Mouse (Mus musculus): Measurements from ENCODE around the gene Mrpl39. TPM values are rescaled to one million over a fixed set of nuclear protein-coding genes. Genes with fewer than 3 reads are reported as not detected.

Mrpl39 gene
- total RNA-seq (2021), result 10 to 100 TPM; 18.9 to 21.3 TPM
- long read RNA-seq, transcript Mrpl39-201 (10 exons, 2,294 nt), result major isoform, 72 of 91 reads
- long read RNA-seq, partial matches to known transcripts, result 15 of 91 reads
- long read RNA-seq, other reads (novel, unspliced or antisense), result 4 of 91 reads

GRCm38 (mm10) chr16:84735166-84736105 lies at the start of gene Mrpl39:
TSS of gene Mrpl39 (minus strand) at chr16:84735742.
- DNase-seq (ENCODE audit: low spot score in 2 of 2), result peak; percentile 99 to 100

DNA sequence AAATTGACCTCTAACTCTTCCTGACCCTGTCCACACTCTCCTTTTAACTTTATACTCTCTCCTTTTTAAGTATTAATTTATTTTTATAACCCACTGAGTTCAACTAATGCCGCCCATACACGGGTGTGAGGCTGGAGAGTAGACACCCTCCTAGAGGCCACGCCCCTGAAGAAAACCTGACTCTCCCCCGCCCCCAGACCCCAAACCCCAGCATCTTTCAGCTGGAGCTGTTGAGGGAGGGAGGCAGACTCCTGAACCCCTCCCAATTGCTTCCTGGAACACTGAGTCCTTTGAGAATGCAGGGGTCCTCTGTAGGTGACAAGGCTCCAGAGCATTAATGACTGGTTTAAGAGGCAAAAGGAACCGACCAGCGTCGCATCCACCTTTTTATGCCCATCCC lies 49.4 kb upstream of the Mrpl39 start:
- DNase-seq (ENCODE audit: low spot score in 2 of 2), result no peak

- DNase-seq (ENCODE audit: low spot score in 2 of 2), result no peak
Observed at GRCm38 (mm10) chr16:84783279-84783678, 47.7 kb upstream of the Mrpl39 start.

DNA sequence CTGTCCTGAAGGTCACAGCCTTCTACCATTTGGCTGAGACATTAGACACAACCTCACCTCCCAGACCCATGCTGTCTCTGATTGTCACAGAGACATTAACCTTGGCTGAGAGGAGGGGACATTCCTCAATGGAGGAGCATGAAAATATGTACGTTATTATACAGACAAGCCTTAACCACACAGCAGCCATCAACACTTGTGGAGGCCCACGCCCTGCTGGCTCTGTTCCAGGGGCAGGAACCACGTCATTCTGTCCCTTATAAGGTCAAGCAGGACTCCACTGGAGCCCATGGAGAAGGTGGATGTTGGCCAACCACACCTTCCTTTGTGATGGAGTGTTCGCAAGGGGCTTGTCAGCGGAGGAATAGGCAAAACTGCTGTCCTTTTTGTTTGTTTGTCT lies 44.2 kb upstream of the Mrpl39 start:
- no peak for DNase-seq (ENCODE audit: low spot score in 2 of 2)

DNA sequence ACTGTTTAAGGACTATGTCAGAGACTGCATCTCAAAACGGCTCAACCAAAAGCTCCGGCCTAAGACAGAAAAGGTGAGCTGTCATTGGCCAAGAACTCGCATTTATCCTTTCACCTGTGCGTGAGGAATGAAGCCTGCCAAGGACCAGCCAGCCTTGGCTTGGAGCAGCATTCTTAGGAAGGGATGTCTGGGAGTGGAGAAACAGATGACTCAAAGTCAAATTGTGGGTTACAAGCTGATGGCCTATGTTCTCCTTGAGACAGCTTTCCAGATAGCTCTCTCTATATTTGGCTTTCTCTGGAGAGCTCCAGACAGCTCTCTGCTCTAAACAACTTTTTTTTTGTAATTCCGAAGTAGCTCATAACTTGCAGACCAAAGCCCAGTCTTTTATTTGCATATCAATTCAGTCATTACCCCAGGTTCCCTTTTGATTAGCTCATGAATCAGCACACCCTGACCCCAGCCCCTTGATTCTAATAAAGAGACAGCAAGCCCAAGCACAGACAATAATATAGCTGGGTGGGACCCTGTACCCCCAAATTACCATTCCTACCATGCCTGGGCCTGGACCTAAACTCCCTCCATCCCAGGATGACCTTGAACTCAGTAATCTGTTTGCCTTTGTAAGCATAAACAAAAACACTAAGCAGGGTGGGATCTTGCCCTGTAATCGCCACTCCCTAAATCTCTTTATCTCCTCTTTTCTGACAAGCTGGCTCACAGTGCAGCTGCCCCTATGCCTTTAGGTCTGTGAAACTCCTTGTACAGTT lies 43.5 kb upstream of the Mrpl39 start:
- DNase-seq (ENCODE audit: low spot score in 2 of 2), result no peak

DNA sequence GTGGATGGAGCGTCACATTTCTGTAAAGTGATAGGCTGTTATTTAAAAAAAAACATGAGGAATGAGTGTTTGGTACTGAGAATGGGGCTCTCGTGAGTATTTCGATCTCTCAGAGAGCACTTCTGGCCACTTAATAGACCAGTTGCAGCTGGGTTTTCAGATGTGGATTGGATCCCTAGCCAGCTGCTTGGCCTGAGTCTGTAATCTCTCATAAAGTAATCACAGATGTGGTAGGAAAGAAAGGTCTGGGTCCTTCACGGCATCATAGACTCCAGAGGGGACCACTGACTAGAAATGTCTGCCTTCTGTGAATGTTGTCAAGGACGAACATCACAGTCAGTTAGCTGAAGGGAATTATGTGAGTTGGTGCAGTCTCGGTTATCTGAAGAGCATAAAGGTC lies 42.9 kb upstream of the Mrpl39 start:
- DNase-seq (ENCODE audit: low spot score in 2 of 2), result no peak

DNA sequence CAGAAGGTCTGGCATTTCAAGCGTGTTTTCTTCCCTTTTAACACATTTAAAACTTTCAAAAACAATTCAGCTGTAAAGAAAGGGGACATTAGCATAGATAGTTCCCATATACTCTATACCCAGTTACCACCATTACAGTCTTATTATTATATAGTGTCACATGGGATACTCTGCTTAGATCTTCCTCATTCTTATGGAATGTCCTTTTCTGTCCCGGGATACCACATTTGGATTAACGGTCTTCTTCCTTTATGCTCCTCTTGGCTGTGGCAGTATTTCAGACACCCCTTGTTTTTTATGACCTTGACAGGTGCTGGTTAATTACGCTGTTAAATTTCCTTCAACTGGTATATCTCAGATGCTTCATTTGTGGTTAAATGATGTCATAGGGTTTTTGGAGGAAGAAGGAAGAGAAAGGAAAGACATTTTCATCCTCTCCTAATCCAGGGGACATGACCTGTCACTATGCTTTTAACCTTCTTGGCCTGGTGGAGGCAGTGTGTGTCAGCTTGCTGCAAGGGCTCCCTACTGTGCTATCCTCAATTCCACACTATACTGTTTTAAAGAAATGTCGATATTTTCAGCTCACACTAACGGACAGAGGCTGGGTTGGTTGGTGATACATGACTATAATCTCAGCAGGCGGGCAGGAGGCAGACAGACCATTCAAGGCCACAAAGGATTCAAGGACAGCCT lies 40.7 kb upstream of the Mrpl39 start:
- DNase-seq (ENCODE audit: low spot score in 2 of 2), result no peak

GRCm38 (mm10) chr16:84775356-84775755 lies 39.8 kb upstream of the Mrpl39 start:
- DNase-seq (ENCODE audit: low spot score in 2 of 2), result no peak

GRCm38 (mm10) chr16:84774761-84775231 lies 39.3 kb upstream of the Mrpl39 start:
- peak; percentile 60 to 70 for DNase-seq (ENCODE audit: low spot score in 2 of 2)

GRCm38 (mm10) chr16:84774003-84774703 lies 38.6 kb upstream of the Mrpl39 start, which contains the start of gene Jam2:
TSS of gene Jam2 (plus strand) at chr16:84774123.
- peak; percentile 65 to 71 for DNase-seq (ENCODE audit: low spot score in 2 of 2)

- no peak for DNase-seq (ENCODE audit: low spot score in 2 of 2)
Observed at GRCm38 (mm10) chr16:84773268-84773861, 37.8 kb upstream of the Mrpl39 start.

GRCm38 (mm10) chr16:84772496-84773267 lies 37.1 kb upstream of the Mrpl39 start:
- peak in 1 of 2 experiments; percentile 27 for DNase-seq (ENCODE audit: low spot score in 2 of 2)

- DNase-seq (ENCODE audit: low spot score in 2 of 2), result no peak
Observed at GRCm38 (mm10) chr16:84771461-84771860, 35.9 kb upstream of the Mrpl39 start.

DNA sequence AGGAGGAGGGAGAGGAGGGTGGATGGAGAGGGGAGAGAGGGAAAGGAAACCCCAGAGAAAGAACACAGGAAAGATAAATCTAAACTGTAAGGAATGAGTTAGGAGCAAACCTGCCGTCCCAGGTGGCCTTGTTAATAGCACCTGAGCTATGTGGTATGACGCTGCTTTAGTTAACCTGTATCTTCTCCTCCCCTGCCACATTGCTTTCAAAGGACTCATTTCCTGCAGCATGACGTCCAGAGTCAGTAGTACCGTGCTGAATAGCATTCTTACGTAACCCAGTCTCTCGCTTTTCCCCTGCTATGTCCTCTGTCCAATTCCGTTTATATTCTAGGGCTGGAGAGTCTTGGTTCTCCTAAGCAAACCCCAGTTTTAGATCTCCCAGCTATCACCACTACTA lies 35.3 kb upstream of the Mrpl39 start:
- DNase-seq (ENCODE audit: low spot score in 2 of 2), result no peak

DNA sequence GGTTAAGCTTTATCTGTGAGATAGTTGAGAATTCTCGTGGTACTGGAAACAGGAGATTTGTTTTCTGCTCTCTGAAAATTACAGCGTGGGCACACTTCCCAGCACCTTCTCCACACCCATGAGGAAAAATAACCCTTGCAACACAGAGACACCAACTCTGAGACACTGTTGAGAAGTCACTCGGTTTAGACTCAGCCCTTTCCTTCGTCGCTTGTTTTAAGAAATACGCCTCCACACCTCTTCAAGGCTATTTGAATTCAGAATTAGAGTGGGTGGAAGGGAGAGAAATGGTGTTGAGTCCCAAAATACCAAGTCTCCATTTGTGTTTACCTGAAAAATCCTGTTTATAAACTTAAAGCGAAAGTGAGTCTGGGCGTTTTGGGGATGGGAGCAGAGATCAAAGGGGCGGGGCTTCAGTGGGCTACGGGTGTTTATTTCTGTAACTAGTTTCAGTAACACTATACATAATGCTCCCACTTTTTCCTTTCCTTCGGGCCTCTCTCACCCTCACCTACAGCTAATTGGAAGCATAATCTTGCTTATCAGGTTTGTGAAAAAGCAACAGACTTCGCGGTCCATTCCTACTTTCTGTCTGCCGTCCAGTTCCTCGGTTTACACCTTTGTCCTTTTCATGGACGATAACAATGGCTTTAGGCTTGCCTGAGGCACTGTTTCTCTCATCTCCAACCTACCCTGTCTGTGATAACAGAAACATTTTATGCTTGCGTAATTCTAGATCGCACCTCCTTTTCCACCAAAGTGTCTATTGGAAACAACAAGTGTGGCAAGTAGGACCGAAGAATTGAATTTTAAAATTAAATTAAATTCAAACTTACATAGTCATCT lies 34.3 kb upstream of the Mrpl39 start:
- DNase-seq (ENCODE audit: low spot score in 2 of 2), result no peak

DNA sequence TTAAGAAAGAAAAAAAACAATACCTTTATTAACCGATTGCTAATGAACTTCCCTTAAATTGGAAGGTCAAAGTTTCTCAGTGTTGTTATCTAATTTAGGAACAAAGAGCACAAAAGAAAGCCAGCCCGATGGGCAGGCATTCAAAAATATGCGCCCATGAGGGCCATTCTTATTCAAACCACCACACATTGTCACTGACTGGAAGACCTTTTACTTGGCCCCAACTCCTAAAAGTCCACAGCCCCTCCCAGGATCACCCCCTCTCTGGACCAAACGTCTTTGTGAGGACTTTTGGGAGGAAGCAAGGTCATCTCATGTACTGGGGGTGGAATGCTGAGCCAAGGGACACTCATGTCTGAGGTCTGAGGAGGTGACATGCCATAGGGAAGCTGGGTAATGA lies 33.6 kb upstream of the Mrpl39 start:
- DNase-seq (ENCODE audit: low spot score in 2 of 2), result no peak

GRCm38 (mm10) chr16:84767956-84768355 lies 32.4 kb upstream of the Mrpl39 start:
- no peak for DNase-seq (ENCODE audit: low spot score in 2 of 2)

DNA sequence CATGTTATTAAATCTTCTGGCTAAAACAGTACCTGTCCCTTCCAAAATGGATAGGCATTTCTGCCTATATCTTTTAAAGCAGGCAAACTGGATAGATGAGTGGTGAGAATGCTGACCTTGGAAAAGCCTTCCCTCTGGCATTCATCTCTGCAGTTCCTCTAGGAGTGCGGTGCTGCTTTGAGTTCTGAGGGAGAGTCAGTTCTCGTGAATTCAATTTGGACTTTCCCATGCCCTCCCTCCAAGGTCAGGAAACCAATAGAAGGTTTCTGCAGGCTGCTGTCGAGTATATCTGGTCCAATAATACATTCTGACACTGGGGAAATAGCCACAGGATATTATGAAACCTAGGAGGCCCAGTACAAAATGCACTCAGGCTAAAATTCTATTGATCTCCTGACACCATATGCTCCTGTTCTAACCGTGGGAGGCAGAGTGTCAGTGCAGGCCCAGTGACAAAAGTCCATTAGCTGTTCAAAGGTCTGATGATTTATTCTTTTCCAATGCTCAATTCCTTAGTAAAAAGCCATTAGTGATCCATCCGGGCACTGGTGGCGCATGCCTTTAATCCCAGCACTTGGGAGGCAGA lies 10.3 kb upstream of the Mrpl39 start:
- no peak for DNase-seq (ENCODE audit: low spot score in 2 of 2)
